29 mouse cellular contexts compared by ENCODE assay signal in the genomic region with DNA sequence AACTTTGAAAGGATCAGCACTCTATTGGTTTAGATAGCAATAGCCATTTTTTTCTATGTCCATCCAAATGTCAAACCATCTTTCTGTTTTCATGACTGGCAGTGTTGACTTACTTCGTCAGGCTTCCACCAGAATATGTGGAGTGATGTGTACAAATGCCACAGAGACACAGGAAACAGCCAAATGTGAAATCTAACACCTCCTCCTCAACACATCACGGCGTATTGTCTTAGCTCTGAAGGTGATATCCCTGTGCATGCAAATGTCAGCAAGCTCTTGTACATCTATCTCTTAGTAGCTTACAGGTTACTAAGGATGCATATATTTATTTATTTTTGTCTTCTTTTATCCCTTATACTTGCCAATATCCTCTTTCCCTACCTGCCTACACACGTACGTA. TPM values are rescaled to one million over a fixed set of nuclear protein-coding genes. Genes with fewer than 3 reads are reported as not detected.
DNase-seq lines count a peak whose midpoint lies in the region; ATAC-seq and TF ChIP-seq lines count a peak whose summit lies in the region.
"Had no signal": no experiment of that assay in that cellular context is flagged by ENCODE, and none has a peak within 500 bp of the region (broad histone marks: within the 10 kb centered on the region; RNA-seq: fewer than 3 reads in every experiment).

No protein-coding gene starts in this region.

- H3K9ac ChIP-seq in lung, postnatal 0 days (replicated peaks; ENCODE audit: low read depth) = no peak overlapping the region
- H3K9ac ChIP-seq: embryonic facial prominence, embryonic 13.5 days; embryonic facial prominence, embryonic 15.5 days; forebrain, embryonic 12.5 days had no signal

- no peak for TF ChIP-seq CTCF in lung, postnatal 0 days (IDR thresholded peaks at IDR 0.05)

- WGBS in lung, postnatal 0 days = 91% methylated on average over 5 of the region's 5 CpGs

- peak; percentile 10 for DNase-seq in heart, adult 11 months
- no peak for DNase-seq in heart, postnatal 10 days
- DNase-seq in CD4-positive helper T cell, adult 2 months (ENCODE audit: low read depth, low spot score) = peak; percentile 42
- DNase-seq in lung, postnatal 0 days (ENCODE audit: low spot score) = no peak
- no peak for DNase-seq in gastrocnemius, postnatal 10 days
- no peak for DNase-seq in right cerebral cortex, postnatal 4 days
- DNase-seq: adrenal gland, adult 2 months; adrenal gland, postnatal 10 days; adrenal gland, postnatal 25 days; B cell, adult 2 months; cerebellum, adult 11 months; cerebellum, adult 18-20 months; cerebellum, adult 8-10 months; cerebellum, adult 9-11 months; cerebellum, postnatal 14 days; cerebellum, postnatal 36 days; embryo, embryonic 11 days had no signal

- TF ChIP-seq EP300 in lung, postnatal 0 days (IDR thresholded peaks at IDR 0.05) = no peak

- no peaks in the 10 kb centered on the region for H3K36me3 ChIP-seq in lung, postnatal 0 days (ENCODE audit: insufficient read depth, low read length)

- no peak overlapping the region for H3K4me3 ChIP-seq in lung, postnatal 0 days (ENCODE audit: low read depth, low read length)
- H3K4me3 ChIP-seq: embryonic facial prominence, embryonic 13.5 days; embryonic facial prominence, embryonic 15.5 days; erythroblast, embryonic 14.5 days; forebrain, embryonic 10.5 days; forebrain, embryonic 12.5 days had no signal

- no peaks in the 10 kb centered on the region for H3K27me3 ChIP-seq in lung, postnatal 0 days (replicated peaks; ENCODE audit: insufficient read depth, low read length)
- H3K27me3 ChIP-seq: CH12.LX; embryonic facial prominence, embryonic 13.5 days; embryonic facial prominence, embryonic 15.5 days; forebrain, embryonic 12.5 days; Patski had no signal

- no peak overlapping the region for H3K4me2 ChIP-seq in lung, postnatal 0 days (replicated peaks; ENCODE audit: low read depth, low read length)
- H3K4me2 ChIP-seq: embryonic facial prominence, embryonic 13.5 days; embryonic facial prominence, embryonic 15.5 days; forebrain, embryonic 12.5 days had no signal

- H3K9me3 ChIP-seq in lung, postnatal 0 days (ENCODE audit: low read length) = no peaks in the 10 kb centered on the region
- H3K9me3 ChIP-seq: embryonic facial prominence, embryonic 13.5 days; embryonic facial prominence, embryonic 15.5 days; forebrain, embryonic 10.5 days; forebrain, embryonic 12.5 days; G1E had no signal

- peak; percentile 53 for ATAC-seq in activated CD4-positive, CD25-positive, alpha-beta regulatory T cell, adult 4 months
- peak; percentile 53 for ATAC-seq in inflammation-experienced regulatory T-cells, adult 6 months
- no peak for ATAC-seq in lung, postnatal 0 days
- ATAC-seq: forebrain, embryonic 14.5 days; forebrain, embryonic 16.5 days; Patski had no signal

- peaks cover 3% of the 10 kb centered on the region; the same call in 1 of the 2 replicates for H3K4me1 ChIP-seq in lung, postnatal 0 days (ENCODE audit: insufficient read depth, low read depth, low read length)
- H3K4me1 ChIP-seq: forebrain, embryonic 10.5 days; forebrain, embryonic 12.5 days had no signal

- intact Hi-C loops in heart, postnatal 10 days (cut with DNase I) = no loop called here

- H3K27ac ChIP-seq in lung, postnatal 0 days (ENCODE audit: low read length) = no peak overlapping the region
- H3K27ac ChIP-seq: embryonic facial prominence, embryonic 13.5 days; embryonic facial prominence, embryonic 15.5 days; forebrain, embryonic 10.5 days; forebrain, embryonic 12.5 days had no signal

RNA-seq across cellular contexts. Expression of a gene that starts 42.7 kb away (rescaled TPM):
- total RNA-seq in heart, postnatal 10 days (2021) = 10 to 100 TPM; 38.2 to 47.6 TPM
- 100 to 1,000 TPM; 185 to 208 TPM for polyA plus RNA-seq in activated CD4-positive, CD25-positive, alpha-beta regulatory T cell, adult 4 months (2017; shearing (Covaris generic))
- 100 to 1,000 TPM; 228 to 272 (median 245) TPM for polyA plus RNA-seq in inflammation-experienced regulatory T-cells, adult 6 months (2017; shearing (Covaris generic))
- polyA plus RNA-seq in lung, postnatal 0 days (2015; fragmentation: Nextera tagmentation; extraction: Ambion mirVana) = 64.9 and 75.4 TPM in 2 replicates
- 10 to 100 TPM; 25.2 to 44.4 TPM for total RNA-seq in gastrocnemius, postnatal 10 days (2021)

Comparison
In these comparisons a context has a peak if more than half of its experiments do, and no peak if none do; other contexts are left out.
1. DNase-seq: peak in heart, adult 11 months (single experiment) and CD4-positive helper T cell, adult 2 months (single experiment); none in heart, postnatal 10 days (0 of 2), lung, postnatal 0 days (single experiment), gastrocnemius, postnatal 10 days (single experiment) and right cerebral cortex, postnatal 4 days (single experiment).